Mouse (Mus musculus): ENCODE measurements around the gene Btnl1.

GRCm38 (mm10) chr17:34344882-34345281, 32.0 kb upstream of the Btnl1 start:
- no peak for TF ChIP-seq CTCF (IDR thresholded peaks at IDR 0.05; ENCODE audit: low read depth)
- TF ChIP-seq EP300 (IDR thresholded peaks at IDR 0.05; ENCODE audit: low read depth) = no peak
